Mouse (Mus musculus) left cerebral cortex, postnatal 25 days (tissue): ENCODE measurements around the gene Rasl11a. TPM values are rescaled to one million over a fixed set of nuclear protein-coding genes. Genes with fewer than 3 reads are reported as not detected.
"Not testable (repeated sequence)": the region's sequence is repeated elsewhere in the genome, so short reads cannot be mapped to it uniquely, and the experiment has no call there.

Experiments used
- DNase-seq, 2 experiments: peaks; one replicate each; pipeline ENCODE4 v3.0.0; 2022; ENCODE audit warnings: low spot score in 2 of 2, mixed read lengths in 1 of 2
- intact Hi-C: fragments of 180-260 bp; cut with DNase I; formaldehyde crosslinking; loops from one replicate; pipeline ENCODE4 v1.15.1; 2025
- total RNA-seq, 2 experiments: library from RNA; stranded (reverse); gene quantifications; 2 replicates each; pipeline ENCODE4 v1.2.3; 2021

Gene Rasl11a
- total RNA-seq, 2 experiments from 2014 or later: 7.1 to 11.2 TPM

GRCm38 (mm10) chr5:146882261-146882660 is 37.4 kb downstream of the Rasl11a start:
- no peak for DNase-seq
- intact Hi-C loops: no loop called here

GRCm38 (mm10) chr5:146883053-146883452 is 38.2 kb downstream of the Rasl11a start:
- intact Hi-C loops: no loop called here
- no peak for DNase-seq

GRCm38 (mm10) chr5:146883486-146884272 is 38.8 kb downstream of the Rasl11a start:
- intact Hi-C loops: no loop called here
- DNase-seq: peak in 1 of 2 experiments; percentile 19

GRCm38 (mm10) chr5:146891127-146891526 is 46.3 kb downstream of the Rasl11a start:
- peak in 1 of 2 experiments; percentile 15 for DNase-seq
- intact Hi-C loops: no loop called here

- no peak for DNase-seq
- intact Hi-C loops: no loop called here
These were observed 48.0 kb downstream of the Rasl11a start for GRCm38 (mm10) chr5:146892904-146893303.

- intact Hi-C loops: no loop called here
- DNase-seq: no peak
These were observed 48.8 kb downstream of the Rasl11a start for GRCm38 (mm10) chr5:146893478-146894182.

- DNase-seq, intact Hi-C loops: not testable (repeated sequence)
These were observed 50.8 kb downstream of the Rasl11a start for GRCm38 (mm10) chr5:146895667-146896066.

GRCm38 (mm10) chr5:146896973-146897372 is 52.1 kb downstream of the Rasl11a start:
- no peak for DNase-seq
- intact Hi-C loops: no loop called here

Other genes with a start within 250 kb of the Rasl11a start
- gene Usp12, start 50.1 kb upstream of the Rasl11a start, total RNA-seq: 10 to 100 TPM; 53.7 to 56.7 TPM
- 100 to 1,000 TPM; 151 to 154 TPM for gene Rpl21, start 12.2 kb upstream of the Rasl11a start, total RNA-seq
- 10 to 100 TPM; 25.3 to 25.4 TPM for gene Gtf3a, start 103.6 kb downstream of the Rasl11a start, total RNA-seq
- gene Mtif3, start 118.7 kb downstream of the Rasl11a start, total RNA-seq: 10 to 100 TPM; 20.6 to 20.8 TPM
- 1 to 10 TPM; 5.1 to 6.3 TPM for gene Lnx2, start 231.5 kb downstream of the Rasl11a start, total RNA-seq
- 10 to 100 TPM; 72.0 to 72.9 TPM for gene Polr1d, start 232.0 kb downstream of the Rasl11a start, total RNA-seq